Mouse (Mus musculus): Measurements from ENCODE around the gene Cabp1.

- no peak for TF ChIP-seq CHD1 (IDR thresholded peaks at IDR 0.05; ENCODE audit: low read depth, low read length)
- no peak for TF ChIP-seq POLR2A (IDR thresholded peaks at IDR 0.05; ENCODE audit: control insufficient read depth in 1 of 2, insufficient read depth in 1 of 2, low read depth in 1 of 2, low read length in 2 of 2, poor library complexity in 1 of 2)
- no peak for TF ChIP-seq HCFC1 (IDR thresholded peaks at IDR 0.05; ENCODE audit: low read depth, low read length)
- no peak for TF ChIP-seq CTCF (IDR thresholded peaks at IDR 0.05 in 2 of 3, conservative IDR thresholded peaks at IDR 0.05 in 1 of 3; ENCODE audit: control insufficient read depth in 1 of 3, insufficient read depth in 1 of 3, low read depth in 2 of 3, low read length in 3 of 3, poor library complexity in 1 of 3, severe bottlenecking in 1 of 3)
- no peak for TF ChIP-seq EP300 (IDR thresholded peaks at IDR 0.05; ENCODE audit: low read depth in 1 of 2, low read length in 2 of 2)
- TF ChIP-seq NELFE (IDR thresholded peaks at IDR 0.05; ENCODE audit: low read depth, low read length) = no peak
- no peak for TF ChIP-seq ZNF384 (IDR thresholded peaks at IDR 0.05; ENCODE audit: low read depth, low read length)
- no peak for TF ChIP-seq MAFK (IDR thresholded peaks at IDR 0.05; ENCODE audit: borderline replicate concordance, low read depth, low read length)
- no peak for TF ChIP-seq NRF1 (IDR thresholded peaks at IDR 0.05; ENCODE audit: insufficient read depth, low read depth, low read length, poor library complexity, severe bottlenecking)
- no peak for TF ChIP-seq ZMIZ1 (IDR thresholded peaks at IDR 0.05; ENCODE audit: low read depth, low read length)
- TF ChIP-seq MXI1 (IDR thresholded peaks at IDR 0.05; ENCODE audit: low read depth, low read length) = no peak
These were observed 55.1 kb downstream of the Cabp1 start for GRCm38 (mm10) chr5:115139124-115139523.

Measured in MEL (cell line).